Mouse (Mus musculus) heart, embryonic 11.5 days (tissue): ENCODE measurements around the gene Carmil1. TPM values are rescaled to one million over a fixed set of nuclear protein-coding genes. Genes with fewer than 3 reads are reported as not detected.

Experiments
- ATAC-seq: fragments of 200-750 bp; cut with Nextera tagmentation; replicated peaks from 2 replicates; pipeline ENCODE4 v1.8.0; 2017; ENCODE audit warnings: moderate library complexity; ENCODE audit not compliant: insufficient number of reproducible peaks, low FRiP score, low TSS enrichment
- H3K27ac ChIP-seq: fragments of 300-500 bp; sonication (generic); 2 replicates; pipeline ENCODE4 v1.5.1; 2014; ENCODE audit warnings: mild to moderate bottlenecking, low read depth, low read length
- H3K27me3 ChIP-seq: fragments of 300-500 bp; sonication (generic); 2 replicates; pipeline ENCODE4 v1.6.1; 2014; ENCODE audit warnings: mild to moderate bottlenecking, low read length, mixed read lengths; ENCODE audit not compliant: control insufficient read depth, insufficient read depth
- H3K36me3 ChIP-seq: fragments of 300-500 bp; sonication (generic); 2 replicates; pipeline ENCODE4 v1.6.1; 2014; ENCODE audit warnings: mild to moderate bottlenecking, low read length, moderate library complexity, mixed read lengths; ENCODE audit not compliant: control insufficient read depth, insufficient read depth
- H3K4me1 ChIP-seq: fragments of 300-500 bp; sonication (generic); 2 replicates; pipeline ENCODE4 v1.6.1; 2014; ENCODE audit warnings: low read length; ENCODE audit not compliant: control insufficient read depth, insufficient read depth
- H3K4me2 ChIP-seq: fragments of 300-500 bp; sonication (generic); 2 replicates; pipeline ENCODE4 v1.6.1; 2014; ENCODE audit warnings: mild to moderate bottlenecking, moderate library complexity
- H3K4me3 ChIP-seq: fragments of 300-500 bp; sonication (generic); 2 replicates; pipeline ENCODE4 v1.5.1; 2014; ENCODE audit warnings: low read depth, low read length
- H3K9ac ChIP-seq: fragments of 300-500 bp; sonication (generic); 2 replicates; pipeline ENCODE4 v1.6.1; 2014; ENCODE audit warnings: mild to moderate bottlenecking, low read depth, low read length, moderate library complexity
- H3K9me3 ChIP-seq: fragments of 300-500 bp; sonication (generic); replicated peaks from 2 replicates; pipeline ENCODE4 v1.6.1; 2016; ENCODE audit warnings: low read length; ENCODE audit not compliant: control insufficient read depth
- WGBS: fragments of 180-500 bp; shearing (Covaris S2); extraction: QIAGEN DNeasy Blood & Tissue Kit; methylation state at CpG from one replicate; pipeline ENCODE4 v1.1.7; 2014; ENCODE audit not compliant: insufficient replicate concordance; 5-methylcytosine and 5-hydroxymethylcytosine counted together
- polyA plus RNA-seq: library from polyadenylated mRNA; unstranded; fragments of >200 nt; fragmentation: Nextera tagmentation; extraction: Ambion mirVana; gene quantifications from 2 replicates; pipeline ENCODE4 v1.2.1, GENCODE M21; 2014

The Carmil1 gene
- polyA plus RNA-seq, 1 experiment from 2014 or later: 8.4 TPM

GRCm38 (mm10) chr13:24159972-24160371, 120.6 kb downstream of the Carmil1 start:
- H3K4me3 ChIP-seq: no peak overlapping the region
- ATAC-seq: peak; percentile 27; the same call in 1 of the 2 replicates
- H3K4me2 ChIP-seq: peak overlapping the region; percentile 18

GRCm38 (mm10) chr13:24159190-24159965, 121.2 kb downstream of the Carmil1 start:
- Histone ChIP-seq H3K36me3 (no peaks in the 10 kb centered on the region), H3K27me3 (0 out of 2 replicates have a peak, but pooled peaks cover 5% of the 10 kb centered on the region), H3K4me3 (no peak overlapping the region), H3K27ac (peak overlapping the region; percentile 82), H3K9me3 (no peaks in the 10 kb centered on the region), H3K9ac (no peak overlapping the region), H3K4me2 (peak overlapping the region; percentile 18), H3K4me1 (peaks cover 13% of the 10 kb centered on the region)
- peak; percentile 94 for ATAC-seq
- 24% methylated on average over 8 of the region's 8 CpGs for WGBS

More at GRCm38 (mm10) chr13:24159972-24160371, 120.6 kb downstream of the Carmil1 start:
- WGBS: 15% methylated on average over 4 of the region's 4 CpGs
- Histone ChIP-seq H3K27ac (peak overlapping the region; percentile 82), H3K9me3 (no peaks in the 10 kb centered on the region), H3K27me3 (0 out of 2 replicates have a peak, but pooled peaks cover 4% of the 10 kb centered on the region), H3K36me3 (no peaks in the 10 kb centered on the region), H3K4me1 (peaks cover 12% of the 10 kb centered on the region), H3K9ac (no peak overlapping the region)

- Histone ChIP-seq H3K9ac (no peak overlapping the region), H3K4me1 (peaks cover 13% of the 10 kb centered on the region), H3K36me3 (no peaks in the 10 kb centered on the region), H3K4me3 (no peak overlapping the region), H3K9me3 (no peaks in the 10 kb centered on the region), H3K4me2 (no peak overlapping the region), H3K27ac (no peak overlapping the region), H3K27me3 (0 out of 2 replicates have a peak, but pooled peaks cover 10% of the 10 kb centered on the region)
- no peak for ATAC-seq
- 80% methylated on average over 10 of the region's 10 CpGs for WGBS
Observed at GRCm38 (mm10) chr13:24157560-24158011, 123.0 kb downstream of the Carmil1 start.

- H3K27ac ChIP-seq: no peak overlapping the region
- ATAC-seq: no peak
- H3K36me3 ChIP-seq: no peaks in the 10 kb centered on the region
- H3K4me1 ChIP-seq: peaks cover 13% of the 10 kb centered on the region
- H3K4me3 ChIP-seq: no peak overlapping the region
- 0 out of 2 replicates have a peak, but pooled peaks cover 10% of the 10 kb centered on the region for H3K27me3 ChIP-seq
- 46% methylated on average over 6 of the region's 6 CpGs for WGBS
- H3K9me3 ChIP-seq: no peaks in the 10 kb centered on the region
- no peak overlapping the region for H3K4me2 ChIP-seq
- no peak overlapping the region for H3K9ac ChIP-seq
Observed at GRCm38 (mm10) chr13:24155190-24155589, 125.4 kb downstream of the Carmil1 start.

- Histone ChIP-seq H3K9ac (no peak overlapping the region), H3K27me3 (peaks cover 10% of the 10 kb centered on the region; the same call in 1 of the 2 replicates), H3K4me3 (no peak overlapping the region), H3K4me2 (no peak overlapping the region), H3K9me3 (no peaks in the 10 kb centered on the region), H3K36me3 (no peaks in the 10 kb centered on the region), H3K4me1 (peaks cover 8% of the 10 kb centered on the region), H3K27ac (no peak overlapping the region)
- ATAC-seq: no peak
- WGBS: 45% methylated on average over 10 of the region's 10 CpGs
Observed at GRCm38 (mm10) chr13:24154281-24155061, 126.1 kb downstream of the Carmil1 start.

GRCm38 (mm10) chr13:24152610-24153009, 128.0 kb downstream of the Carmil1 start:
- peaks cover 3% of the 10 kb centered on the region; the same call in 1 of the 2 replicates for H3K4me1 ChIP-seq
- WGBS: 61% methylated on average over 7 of the region's 7 CpGs
- ATAC-seq: no peak

GRCm38 (mm10) chr13:24151335-24151734, 129.3 kb downstream of the Carmil1 start:
- H3K4me1 ChIP-seq: peaks cover 3% of the 10 kb centered on the region; the same call in 1 of the 2 replicates
- H3K9ac ChIP-seq: no peak overlapping the region
- no peak overlapping the region for H3K4me3 ChIP-seq
- ATAC-seq: no peak
- no peaks in the 10 kb centered on the region for H3K9me3 ChIP-seq
- H3K27me3 ChIP-seq: peaks cover 16% of the 10 kb centered on the region; the same call in 1 of the 2 replicates
- H3K27ac ChIP-seq: no peak overlapping the region
- no peaks in the 10 kb centered on the region for H3K36me3 ChIP-seq
- H3K4me2 ChIP-seq: no peak overlapping the region
- 79% methylated on average over 6 of the region's 6 CpGs for WGBS

More at GRCm38 (mm10) chr13:24152610-24153009, 128.0 kb downstream of the Carmil1 start:
- no peaks in the 10 kb centered on the region for H3K36me3 ChIP-seq
- no peak overlapping the region for H3K27ac ChIP-seq
- no peaks in the 10 kb centered on the region for H3K9me3 ChIP-seq
- H3K4me2 ChIP-seq: no peak overlapping the region
- H3K4me3 ChIP-seq: no peak overlapping the region
- H3K9ac ChIP-seq: no peak overlapping the region
- H3K27me3 ChIP-seq: peaks cover 13% of the 10 kb centered on the region; the same call in 1 of the 2 replicates

- Histone ChIP-seq H3K36me3 (no peaks in the 10 kb centered on the region), H3K27me3 (peaks cover 19% of the 10 kb centered on the region; the same call in 1 of the 2 replicates), H3K9me3 (no peaks in the 10 kb centered on the region), H3K27ac (no peak overlapping the region), H3K4me2 (no peak overlapping the region), H3K9ac (no peak overlapping the region), H3K4me3 (no peak overlapping the region), H3K4me1 (no peaks in the 10 kb centered on the region)
- 75% methylated on average over 1 of the region's 1 CpGs for WGBS
- ATAC-seq: no peak
Observed at GRCm38 (mm10) chr13:24148549-24148948, 132.0 kb downstream of the Carmil1 start.
